Mouse (Mus musculus) lung, postnatal 0 days (tissue): ENCODE results near the gene Usp33.

Experiments
- CTCF ChIP-seq: IDR thresholded peaks from 2 replicates; pipeline ENCODE4 v1.5.1; 2016; ENCODE audit warnings: antibody characterized with exemption, mild to moderate bottlenecking
- EP300 ChIP-seq: IDR thresholded peaks from 2 replicates; pipeline ENCODE4 v1.6.1; 2016; ENCODE audit warnings: antibody characterized with exemption, mild to moderate bottlenecking, control low read depth

DNA sequence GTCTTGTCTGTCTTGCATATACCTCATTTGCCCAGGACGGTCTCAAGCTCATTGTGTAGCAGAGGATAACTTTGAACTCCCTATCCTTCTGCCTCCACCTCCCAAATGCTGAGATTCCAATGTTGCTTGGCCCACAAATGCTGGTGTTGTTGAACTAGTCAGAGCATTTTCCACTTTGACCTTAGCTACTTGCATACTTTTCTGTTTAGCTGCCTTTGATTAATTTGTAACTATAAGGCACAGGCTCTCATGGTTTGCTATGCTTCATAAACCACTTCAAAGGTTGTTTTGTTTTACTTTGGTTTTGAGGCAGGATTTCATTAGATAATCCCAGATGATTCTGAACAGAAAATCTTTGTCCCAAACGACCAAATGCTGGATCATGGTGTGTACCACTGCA is 57.5 kb downstream of the Usp33 start:
- TF ChIP-seq CTCF (no peak), EP300 (no peak)
